Mouse (Mus musculus) G1E (cell line): Measurements from ENCODE around the gene Vmn1r204.
"Not testable (repeated sequence)": the region's sequence is repeated elsewhere in the genome, so short reads cannot be mapped to it uniquely, and the experiment has no call there.

ENCODE experiments used
- CTCF ChIP-seq: IDR thresholded peaks from 2 replicates; pipeline ENCODE4 v1.5.1; 2012; ENCODE audit warnings: low read depth, low read length, inconsistent platforms, mixed read lengths
- GATA1 ChIP-seq: IDR thresholded peaks from 2 replicates; pipeline ENCODE4 v1.6.1; 2012; ENCODE audit warnings: borderline replicate concordance, low read length, inconsistent platforms, mixed read lengths

DNA sequence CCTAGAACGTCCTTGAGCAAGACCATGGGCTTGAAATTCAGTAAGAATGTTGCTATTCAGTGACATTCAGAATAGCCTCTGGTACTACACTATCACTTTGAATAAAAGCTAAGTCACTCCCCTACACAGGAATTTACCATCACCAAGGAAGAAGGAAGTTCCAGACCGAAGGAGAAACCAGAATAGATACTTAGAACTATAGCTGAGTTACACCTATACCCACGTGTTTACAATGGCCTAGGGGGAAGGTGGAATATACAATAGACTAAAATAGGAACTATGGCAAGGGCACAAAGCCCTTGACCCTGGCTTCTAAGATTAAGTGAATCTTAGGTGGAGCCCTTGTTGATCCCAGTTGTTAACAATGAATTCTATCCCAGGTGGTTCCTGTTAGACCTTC is 21.9 kb downstream of the Vmn1r204 start:
- not testable (repeated sequence) for TF ChIP-seq CTCF, GATA1
